Mouse (Mus musculus) brain, embryonic 18.5 days (tissue): ENCODE data around the gene Rps6ka2.

Experiments used
- DNase-seq: peaks from one replicate; pipeline ENCODE4 v3.0.0-alpha.2; 2012; ENCODE audit warnings: low read depth, low spot score

Rps6ka2 gene

GRCm38 (mm10) chr17:7219044-7219718, 49.3 kb downstream of the Rps6ka2 start:
- no peak for DNase-seq

- DNase-seq: no peak
Measured at GRCm38 (mm10) chr17:7221310-7221709, 51.4 kb downstream of the Rps6ka2 start.

- DNase-seq: no peak
Measured at GRCm38 (mm10) chr17:7222198-7222597, 52.3 kb downstream of the Rps6ka2 start.

GRCm38 (mm10) chr17:7228545-7228944, 58.6 kb downstream of the Rps6ka2 start:
- DNase-seq: no peak

- DNase-seq: no peak
Measured at GRCm38 (mm10) chr17:7231312-7231711, 61.4 kb downstream of the Rps6ka2 start.

GRCm38 (mm10) chr17:7231790-7232189, 61.9 kb downstream of the Rps6ka2 start:
- DNase-seq: no peak

GRCm38 (mm10) chr17:7232400-7232799, 62.5 kb downstream of the Rps6ka2 start:
- no peak for DNase-seq

GRCm38 (mm10) chr17:7233197-7233596, 63.3 kb downstream of the Rps6ka2 start:
- DNase-seq: no peak

- no peak for DNase-seq
Measured at GRCm38 (mm10) chr17:7237706-7238105, 67.8 kb downstream of the Rps6ka2 start.

GRCm38 (mm10) chr17:7238766-7239165, 68.9 kb downstream of the Rps6ka2 start:
- DNase-seq: no peak

GRCm38 (mm10) chr17:7240526-7240925, 70.6 kb downstream of the Rps6ka2 start:
- DNase-seq: no peak

- no peak for DNase-seq
Measured at GRCm38 (mm10) chr17:7245078-7245477, 75.2 kb downstream of the Rps6ka2 start.

GRCm38 (mm10) chr17:7246893-7247556, 77.1 kb downstream of the Rps6ka2 start:
- DNase-seq: no peak

- no peak for DNase-seq
Measured at GRCm38 (mm10) chr17:7250373-7250772, 80.5 kb downstream of the Rps6ka2 start.

- DNase-seq: no peak
Measured at GRCm38 (mm10) chr17:7257208-7257607, 87.3 kb downstream of the Rps6ka2 start.

- no peak for DNase-seq
Measured at GRCm38 (mm10) chr17:7258748-7259359, 88.9 kb downstream of the Rps6ka2 start.

GRCm38 (mm10) chr17:7260360-7260759, 90.4 kb downstream of the Rps6ka2 start:
- DNase-seq: no peak

GRCm38 (mm10) chr17:7262056-7262455, 92.1 kb downstream of the Rps6ka2 start:
- no peak for DNase-seq

GRCm38 (mm10) chr17:7262620-7263019, 92.7 kb downstream of the Rps6ka2 start:
- DNase-seq: no peak

- no peak for DNase-seq
Measured at GRCm38 (mm10) chr17:7264610-7265009, 94.7 kb downstream of the Rps6ka2 start.

- no peak for DNase-seq
Measured at GRCm38 (mm10) chr17:7265291-7265690, 95.4 kb downstream of the Rps6ka2 start.

- DNase-seq: no peak
Measured at GRCm38 (mm10) chr17:7265705-7266368, 95.9 kb downstream of the Rps6ka2 start.
